Mouse (Mus musculus): ENCODE measurements around the gene Rap1a. TPM values are rescaled to one million over a fixed set of nuclear protein-coding genes. Genes with fewer than 3 reads are reported as not detected.

The Rap1a gene
- total and polyA plus RNA-seq, 3 experiments: 32.3 to 64.5 TPM; not detected in 1

DNA sequence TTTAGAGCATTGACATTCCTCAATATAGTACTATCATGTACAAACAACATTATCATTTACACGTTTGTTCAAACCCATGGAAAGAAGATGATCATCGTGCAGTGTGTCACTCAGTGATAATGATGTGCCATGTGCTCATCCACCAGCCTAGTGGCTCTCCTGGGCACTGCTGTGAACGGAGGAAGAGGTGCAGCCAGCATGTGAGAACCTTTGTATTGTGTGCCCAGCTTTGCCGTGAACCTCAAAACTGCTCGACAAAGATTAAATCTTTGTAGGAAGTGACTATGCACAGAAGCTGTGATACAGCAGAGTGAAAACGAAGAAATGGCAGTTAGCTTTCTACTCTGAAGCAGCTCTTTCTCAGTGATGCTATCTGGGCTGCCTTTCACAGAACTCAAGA lies 32.6 kb downstream of the Rap1a start:
- TF ChIP-seq ETS1 (IDR thresholded peaks at IDR 0.05; ENCODE audit: low read depth, low read length) (peak; percentile 61; the same call in 1 of the 2 replicates), EP300 (IDR thresholded peaks at IDR 0.05; ENCODE audit: low read depth in 1 of 2, low read length in 2 of 2) (peak; percentile 39 to 50), CTCF (IDR thresholded peaks at IDR 0.05 in 2 of 3, conservative IDR thresholded peaks at IDR 0.05 in 1 of 3; ENCODE audit: control insufficient read depth in 1 of 3, insufficient read depth in 1 of 3, low read depth in 2 of 3, low read length in 3 of 3, poor library complexity in 1 of 3, severe bottlenecking in 1 of 3) (peak in 1 of 3 experiments; percentile 8; a peak in 1 of 6 replicates), ZNF384 (IDR thresholded peaks at IDR 0.05; ENCODE audit: low read depth, low read length) (no peak), GATA1 (IDR thresholded peaks at IDR 0.05; ENCODE audit: low read depth, low read length) (peak; percentile 78), KAT2A (conservative IDR thresholded peaks at IDR 0.05; ENCODE audit: low read depth, low read length) (no peak), MYC (IDR thresholded peaks at IDR 0.05; ENCODE audit: low read depth, low read length) (peak; percentile 82), POLR2AphosphoS2 (IDR thresholded peaks at IDR 0.05; ENCODE audit: low read length) (no peak), ZMIZ1 (IDR thresholded peaks at IDR 0.05; ENCODE audit: low read depth, low read length) (no peak), TAL1 (IDR thresholded peaks at IDR 0.05; ENCODE audit: low read length) (0 out of 2 replicates have a peak, but pooled peaks have one; percentile 28), RCOR1 (IDR thresholded peaks at IDR 0.05; ENCODE audit: low read depth, low read length) (peak; percentile 82), MXI1 (IDR thresholded peaks at IDR 0.05; ENCODE audit: low read depth, low read length) (peak; percentile 74), MAX (IDR thresholded peaks at IDR 0.05; ENCODE audit: low read length) (peak; percentile 84)
- Histone ChIP-seq H3K9ac (ENCODE audit: control insufficient read depth, low read depth, low read length, poor library complexity, severe bottlenecking) (no peak overlapping the region), H3K4me3 (ENCODE audit: control insufficient read depth in 1 of 2, insufficient read depth in 1 of 2, low read depth in 2 of 2, low read length in 2 of 2) (no peak overlapping the region), H3K27ac (ENCODE audit: control insufficient read depth, low read depth, low read length) (peak overlapping the region; percentile 42), H3K4me1 (ENCODE audit: control insufficient read depth in 1 of 2, insufficient read depth in 2 of 2, low read length in 2 of 2) (peaks cover 17 to 34% of the 10 kb centered on the region in 2 experiments), H3K36me3 (ENCODE audit: control insufficient read depth in 1 of 2, insufficient read depth in 2 of 2, low read length in 2 of 2) (peaks cover 0 to 45% of the 10 kb centered on the region in 2 experiments; a peak in 3 of 4 replicates), H3K79me2 (ENCODE audit: control insufficient read depth, insufficient read depth, low read length, poor library complexity) (peaks cover 28% of the 10 kb centered on the region), H3K27me3 (ENCODE audit: control insufficient read depth in 1 of 2, insufficient read depth in 2 of 2, low read length in 2 of 2) (no peaks in the 10 kb centered on the region), H3K9me3 (replicated peaks; ENCODE audit: insufficient read depth, low read length) (no peaks in the 10 kb centered on the region)
- peak; percentile 75 for DNase-seq (ENCODE audit: low read depth, low spot score)

DNA sequence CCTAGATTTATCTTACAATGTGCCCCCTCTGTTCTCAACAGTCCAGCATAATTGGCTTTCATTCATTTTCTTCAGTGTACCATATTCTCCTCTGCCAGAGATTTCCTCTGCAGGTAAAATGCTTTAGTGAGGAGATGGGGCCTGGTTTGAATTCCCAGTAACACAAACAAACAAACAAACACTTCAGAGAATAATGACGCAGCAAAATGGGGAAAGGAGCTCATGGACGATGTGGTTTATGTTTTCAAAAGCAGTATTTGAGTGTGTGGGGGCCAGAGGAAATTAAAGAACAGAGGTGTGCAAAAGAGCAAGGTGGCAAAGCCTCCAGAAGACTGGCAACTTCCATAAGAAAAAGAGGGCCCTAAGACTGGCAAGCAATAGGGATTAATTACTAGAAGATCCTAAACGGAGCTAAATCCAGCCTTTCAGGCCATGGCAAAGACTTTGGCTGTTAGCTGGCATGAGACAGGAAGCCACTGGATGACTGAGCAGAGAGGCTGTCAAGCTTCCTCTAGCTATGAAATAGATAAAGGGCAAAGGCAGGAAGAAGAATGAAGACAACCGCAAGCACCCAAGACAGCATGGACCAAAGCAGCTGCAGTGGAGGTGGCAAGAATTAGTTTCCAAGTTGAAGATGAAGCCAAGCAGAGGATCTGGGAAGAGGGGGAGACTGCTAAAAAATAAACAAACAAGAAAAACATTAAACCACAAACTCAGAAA lies 37.8 kb downstream of the Rap1a start:
- Histone ChIP-seq H3K79me2 (ENCODE audit: control insufficient read depth, insufficient read depth, low read length, poor library complexity) (peaks cover 44% of the 10 kb centered on the region), H3K9ac (ENCODE audit: control insufficient read depth, low read depth, low read length, poor library complexity, severe bottlenecking) (peak overlapping the region; percentile 19), H3K9me3 (replicated peaks; ENCODE audit: insufficient read depth, low read length) (no peaks in the 10 kb centered on the region), H3K4me1 (ENCODE audit: control insufficient read depth in 1 of 2, insufficient read depth in 2 of 2, low read length in 2 of 2) (peaks cover 29 to 52% of the 10 kb centered on the region in 2 experiments), H3K4me3 (ENCODE audit: control insufficient read depth in 1 of 2, insufficient read depth in 1 of 2, low read depth in 2 of 2, low read length in 2 of 2) (no peak overlapping the region; a peak in 1 of 4 replicates), H3K27me3 (ENCODE audit: control insufficient read depth in 1 of 2, insufficient read depth in 2 of 2, low read length in 2 of 2) (no peaks in the 10 kb centered on the region), H3K36me3 (ENCODE audit: control insufficient read depth in 1 of 2, insufficient read depth in 2 of 2, low read length in 2 of 2) (peaks cover 0 to 53% of the 10 kb centered on the region in 2 experiments; a peak in 2 of 4 replicates), H3K27ac (ENCODE audit: control insufficient read depth, low read depth, low read length) (peak overlapping the region; percentile 79)
- peak; percentile 72 for DNase-seq (ENCODE audit: low read depth, low spot score)
- TF ChIP-seq MAZ (IDR thresholded peaks at IDR 0.05; ENCODE audit: low read depth, low read length) (no peak), MYC (IDR thresholded peaks at IDR 0.05; ENCODE audit: low read depth, low read length) (no peak), ZKSCAN1 (IDR thresholded peaks at IDR 0.05; ENCODE audit: low read depth, low read length) (no peak), ETS1 (IDR thresholded peaks at IDR 0.05; ENCODE audit: low read depth, low read length) (peak; percentile 61), POLR2A (IDR thresholded peaks at IDR 0.05; ENCODE audit: control insufficient read depth in 1 of 2, insufficient read depth in 1 of 2, low read depth in 1 of 2, low read length in 2 of 2, poor library complexity in 1 of 2) (no peak), ELF1 (IDR thresholded peaks at IDR 0.05; ENCODE audit: low read depth, low read length) (peak; percentile 68), GABPA (IDR thresholded peaks at IDR 0.05; ENCODE audit: low read depth, low read length) (no peak), USF1 (IDR thresholded peaks at IDR 0.05; ENCODE audit: low read depth, low read length) (no peak), POLR2AphosphoS2 (IDR thresholded peaks at IDR 0.05; ENCODE audit: low read length) (no peak), RAD21 (IDR thresholded peaks at IDR 0.05; ENCODE audit: low read depth, low read length) (no peak), E2F4 (IDR thresholded peaks at IDR 0.05; ENCODE audit: borderline replicate concordance, low read depth, low read length) (no peak), MAFK (IDR thresholded peaks at IDR 0.05; ENCODE audit: borderline replicate concordance, low read depth, low read length) (no peak), EP300 (IDR thresholded peaks at IDR 0.05; ENCODE audit: low read depth in 1 of 2, low read length in 2 of 2) (peak in 1 of 2 experiments; percentile 24; a peak in 1 of 4 replicates), RCOR1 (IDR thresholded peaks at IDR 0.05; ENCODE audit: low read depth, low read length) (0 out of 2 replicates have a peak, but pooled peaks have one; percentile 21), ZC3H11A (IDR thresholded peaks at IDR 0.05; ENCODE audit: low read depth, low read length) (no peak), MXI1 (IDR thresholded peaks at IDR 0.05; ENCODE audit: low read depth, low read length) (peak; percentile 68), HCFC1 (IDR thresholded peaks at IDR 0.05; ENCODE audit: low read depth, low read length) (0 out of 2 replicates have a peak, but pooled peaks have one; percentile 15), CTCF (IDR thresholded peaks at IDR 0.05 in 2 of 3, conservative IDR thresholded peaks at IDR 0.05 in 1 of 3; ENCODE audit: control insufficient read depth in 1 of 3, insufficient read depth in 1 of 3, low read depth in 2 of 3, low read length in 3 of 3, poor library complexity in 1 of 3, severe bottlenecking in 1 of 3) (no peak), TCF12 (IDR thresholded peaks at IDR 0.05; ENCODE audit: low read depth, low read length) (no peak), NELFE (IDR thresholded peaks at IDR 0.05; ENCODE audit: low read depth, low read length) (no peak), MAX (IDR thresholded peaks at IDR 0.05; ENCODE audit: low read length) (peak; percentile 56; the same call in 1 of the 2 replicates), TBP (IDR thresholded peaks at IDR 0.05; ENCODE audit: low read depth, low read length) (no peak), GATA1 (IDR thresholded peaks at IDR 0.05; ENCODE audit: low read depth, low read length) (peak; percentile 11; the same call in 1 of the 2 replicates)

All from MEL (cell line).